Mouse (Mus musculus) hindbrain, embryonic 15.5 days (tissue): ENCODE measurements at regions not wholly inside any gene's neighbourhood (a gene's known extent, or its start where the extent isn't known, plus 50 kb on each side); places are given as distances from the start of the nearest gene placed in this dataset.

Source experiments
- ATAC-seq: fragments of 200-750 bp; cut with Nextera tagmentation; 2 replicates; pipeline ENCODE4 v1.8.0; 2017; ENCODE audit warnings: low read depth, moderate number of reproducible peaks, moderate TSS enrichment; ENCODE audit not compliant: low FRiP score
- H3K27ac ChIP-seq: fragments of 300-500 bp; sonication (generic); replicated peaks from 2 replicates; pipeline ENCODE4 v1.5.1; 2015; ENCODE audit warnings: mild to moderate bottlenecking, inconsistent platforms
- H3K27me3 ChIP-seq: fragments of 300-500 bp; sonication (generic); 2 replicates; pipeline ENCODE4 v1.6.1; 2015; ENCODE audit warnings: control low read depth, inconsistent platforms
- H3K36me3 ChIP-seq: fragments of 300-500 bp; sonication (generic); 2 replicates; pipeline ENCODE4 v1.6.1; 2015; ENCODE audit warnings: control low read depth, inconsistent platforms
- H3K4me1 ChIP-seq: fragments of 300-500 bp; sonication (generic); replicated peaks from 2 replicates; pipeline ENCODE4 v1.6.1; 2015; ENCODE audit warnings: control low read depth, inconsistent platforms
- H3K4me2 ChIP-seq: fragments of 300-500 bp; sonication (generic); 2 replicates; pipeline ENCODE4 v1.6.1; 2015; ENCODE audit warnings: moderate library complexity, mild to moderate bottlenecking, inconsistent platforms
- H3K4me3 ChIP-seq: fragments of 300-500 bp; sonication (generic); 2 replicates; pipeline ENCODE4 v1.5.1; 2015; ENCODE audit warnings: mild to moderate bottlenecking, inconsistent platforms
- H3K9ac ChIP-seq: fragments of 300-500 bp; sonication (generic); 2 replicates; pipeline ENCODE4 v1.6.1; 2015; ENCODE audit warnings: inconsistent platforms
- H3K9me3 ChIP-seq: fragments of 300-500 bp; sonication (generic); 2 replicates; pipeline ENCODE4 v1.6.1; 2016; ENCODE audit warnings: control low read depth, inconsistent platforms
- WGBS: fragments of 180-500 bp; shearing (Covaris S2); methylation state at CpG from one replicate; pipeline ENCODE4 v1.1.7; 2015; 5-methylcytosine and 5-hydroxymethylcytosine counted together

- H3K27ac ChIP-seq: no peak overlapping the region
- H3K9me3 ChIP-seq: no peaks in the 10 kb centered on the region
- no peak overlapping the region for H3K9ac ChIP-seq
- no peak for ATAC-seq
- 0 out of 2 replicates have a peak, but pooled peaks cover 4% of the 10 kb centered on the region for H3K4me1 ChIP-seq
- 76% methylated on average over 4 of the region's 4 CpGs for whole genome bisulfite sequencing
- no peaks in the 10 kb centered on the region for H3K36me3 ChIP-seq
- H3K4me3 ChIP-seq: no peak overlapping the region
- H3K4me2 ChIP-seq: no peak overlapping the region
- H3K27me3 ChIP-seq: peaks cover 27% of the 10 kb centered on the region
These were observed 253.7 kb upstream of the Irx3 start for GRCm38 (mm10) chr8:92055590-92055989.

- H3K36me3 ChIP-seq: no peaks in the 10 kb centered on the region
- no peaks in the 10 kb centered on the region; the same call in 1 of the 2 replicates for H3K27me3 ChIP-seq
- no peaks in the 10 kb centered on the region for H3K4me1 ChIP-seq
- 0 out of 2 replicates have a peak, but pooled peaks cover 4% of the 10 kb centered on the region for H3K9me3 ChIP-seq
- WGBS: 85% methylated on average over 3 of the region's 3 CpGs
- H3K27ac ChIP-seq: no peak overlapping the region
- ATAC-seq: no peak
- no peak overlapping the region for H3K4me3 ChIP-seq
- H3K9ac ChIP-seq: no peak overlapping the region
- no peak overlapping the region for H3K4me2 ChIP-seq
These were observed 242.8 kb upstream of the Irx3 start for GRCm38 (mm10) chr8:92044695-92045094.

- ATAC-seq: no peak
- no peak overlapping the region for H3K9ac ChIP-seq
- H3K4me1 ChIP-seq: no peaks in the 10 kb centered on the region
- H3K27ac ChIP-seq: no peak overlapping the region
- H3K27me3 ChIP-seq: no peaks in the 10 kb centered on the region; the same call in 1 of the 2 replicates
- H3K9me3 ChIP-seq: 0 out of 2 replicates have a peak, but pooled peaks cover 4% of the 10 kb centered on the region
- WGBS: 9% methylated on average over 6 of the region's 6 CpGs
- no peaks in the 10 kb centered on the region for H3K36me3 ChIP-seq
- no peak overlapping the region for H3K4me3 ChIP-seq
- no peak overlapping the region for H3K4me2 ChIP-seq
These were observed 241.1 kb upstream of the Irx3 start for GRCm38 (mm10) chr8:92042951-92043350.

- H3K4me1 ChIP-seq: peaks cover 16% of the 10 kb centered on the region
- no peaks in the 10 kb centered on the region for H3K36me3 ChIP-seq
- peaks cover 14% of the 10 kb centered on the region for H3K27me3 ChIP-seq
- peak overlapping the region; percentile 41; the same call in 1 of the 2 replicates for H3K27ac ChIP-seq
- ATAC-seq: no peak
- H3K9ac ChIP-seq: no peak overlapping the region
- H3K4me3 ChIP-seq: no peak overlapping the region
- no peaks in the 10 kb centered on the region for H3K9me3 ChIP-seq
- H3K4me2 ChIP-seq: no peak overlapping the region
- WGBS: 17% methylated on average over 9 of the region's 9 CpGs
These were observed 228.1 kb upstream of the Irx3 start for GRCm38 (mm10) chr8:92029954-92030353.

- Histone ChIP-seq H3K36me3 (no peaks in the 10 kb centered on the region), H3K27ac (0 out of 2 replicates have a peak overlapping the region, but pooled peaks have one; percentile 41), H3K4me3 (no peak overlapping the region), H3K9me3 (no peaks in the 10 kb centered on the region), H3K4me2 (no peak overlapping the region), H3K27me3 (peaks cover 14% of the 10 kb centered on the region), H3K9ac (no peak overlapping the region), H3K4me1 (peaks cover 16% of the 10 kb centered on the region)
- WGBS: 7% methylated on average over 6 of the region's 6 CpGs
- ATAC-seq: no peak
These were observed 227.6 kb upstream of the Irx3 start for GRCm38 (mm10) chr8:92029516-92029915.

GRCm38 (mm10) chr8:92028308-92028707, 226.4 kb upstream of the Irx3 start:
- Histone ChIP-seq H3K27me3 (peaks cover 14% of the 10 kb centered on the region), H3K36me3 (no peaks in the 10 kb centered on the region), H3K4me3 (no peak overlapping the region), H3K4me2 (no peak overlapping the region), H3K4me1 (peaks cover 25% of the 10 kb centered on the region), H3K27ac (no peak overlapping the region), H3K9ac (no peak overlapping the region), H3K9me3 (no peaks in the 10 kb centered on the region)
- WGBS: 25% methylated on average over 6 of the region's 6 CpGs
- no peak for ATAC-seq

- ATAC-seq: no peak
- Histone ChIP-seq H3K4me2 (no peak overlapping the region), H3K4me3 (no peak overlapping the region), H3K4me1 (peaks cover 14% of the 10 kb centered on the region), H3K36me3 (no peaks in the 10 kb centered on the region), H3K9me3 (no peaks in the 10 kb centered on the region), H3K27me3 (peaks cover 16% of the 10 kb centered on the region; the same call in 1 of the 2 replicates), H3K27ac (no peak overlapping the region), H3K9ac (no peak overlapping the region)
- WGBS: 16% methylated on average over 8 of the region's 8 CpGs
These were observed 222.3 kb upstream of the Irx3 start for GRCm38 (mm10) chr8:92024133-92024532.

- ATAC-seq: no peak
- H3K36me3 ChIP-seq: no peaks in the 10 kb centered on the region
- no peak overlapping the region for H3K4me3 ChIP-seq
- H3K9me3 ChIP-seq: no peaks in the 10 kb centered on the region
- no peak overlapping the region for H3K27ac ChIP-seq
- H3K4me1 ChIP-seq: peaks cover 9% of the 10 kb centered on the region
- no peak overlapping the region for H3K9ac ChIP-seq
- 88% methylated on average over 3 of the region's 3 CpGs for WGBS
- 0 out of 2 replicates have a peak, but pooled peaks cover 4% of the 10 kb centered on the region for H3K27me3 ChIP-seq
- H3K4me2 ChIP-seq: no peak overlapping the region
These were observed 219.7 kb upstream of the Irx3 start for GRCm38 (mm10) chr8:92021521-92021920.

- no peak for ATAC-seq
- 94% methylated on average over 4 of the region's 4 CpGs for WGBS
- no peak overlapping the region for H3K4me2 ChIP-seq
- H3K36me3 ChIP-seq: no peaks in the 10 kb centered on the region
- H3K27me3 ChIP-seq: 0 out of 2 replicates have a peak, but pooled peaks cover 7% of the 10 kb centered on the region
- no peak overlapping the region for H3K27ac ChIP-seq
- no peak overlapping the region for H3K9ac ChIP-seq
- H3K4me3 ChIP-seq: no peak overlapping the region
- no peaks in the 10 kb centered on the region for H3K4me1 ChIP-seq
- H3K9me3 ChIP-seq: no peaks in the 10 kb centered on the region
These were observed 212.8 kb upstream of the Irx3 start for GRCm38 (mm10) chr8:92014704-92015103.

- ATAC-seq: no peak
- Histone ChIP-seq H3K36me3 (no peaks in the 10 kb centered on the region), H3K9ac (no peak overlapping the region), H3K4me1 (no peaks in the 10 kb centered on the region), H3K9me3 (no peaks in the 10 kb centered on the region), H3K27me3 (0 out of 2 replicates have a peak, but pooled peaks cover 7% of the 10 kb centered on the region), H3K4me3 (no peak overlapping the region), H3K4me2 (no peak overlapping the region), H3K27ac (no peak overlapping the region)
- WGBS: 57% methylated on average over 4 of the region's 4 CpGs
These were observed 211.3 kb upstream of the Irx3 start for GRCm38 (mm10) chr8:92013183-92013582.

GRCm38 (mm10) chr8:92010412-92010811, 208.5 kb upstream of the Irx3 start:
- Histone ChIP-seq H3K27me3 (no peaks in the 10 kb centered on the region), H3K9ac (no peak overlapping the region), H3K4me3 (no peak overlapping the region), H3K27ac (no peak overlapping the region), H3K36me3 (no peaks in the 10 kb centered on the region), H3K9me3 (no peaks in the 10 kb centered on the region), H3K4me2 (no peak overlapping the region), H3K4me1 (no peaks in the 10 kb centered on the region)
- ATAC-seq: no peak
- WGBS: 90% methylated on average over 4 of the region's 4 CpGs

- 42% methylated on average over 14 of the region's 14 CpGs for WGBS
- no peaks in the 10 kb centered on the region for H3K4me1 ChIP-seq
- ATAC-seq: no peak
These were observed 207.0 kb upstream of the Irx3 start for GRCm38 (mm10) chr8:92008616-92009610.

More at GRCm38 (mm10) chr8:92008616-92009610, 207.0 kb upstream of the Irx3 start:
- Histone ChIP-seq H3K4me3 (no peak overlapping the region), H3K9me3 (no peaks in the 10 kb centered on the region), H3K36me3 (no peaks in the 10 kb centered on the region), H3K27me3 (no peaks in the 10 kb centered on the region), H3K27ac (no peak overlapping the region), H3K4me2 (no peak overlapping the region), H3K9ac (no peak overlapping the region)
